Mouse (Mus musculus) myocyte (in vitro differentiated cells): ENCODE data around the gene Spata31d1d. TPM values are rescaled to one million over a fixed set of nuclear protein-coding genes. Genes with fewer than 3 reads are reported as not detected.

Experiments
- H3K27me3 ChIP-seq: one replicate; pipeline ENCODE4 v1.6.1; 2011; ENCODE audit not compliant: control insufficient read depth, insufficient read depth, insufficient read length
- H3K36me3 ChIP-seq: one replicate; pipeline ENCODE4 v1.6.1; 2011; ENCODE audit not compliant: control insufficient read depth, insufficient read depth
- H3K4me2 ChIP-seq: one replicate; pipeline ENCODE4 v1.6.1; 2011; ENCODE audit warnings: low read depth, control low read depth
- H3K4me3 ChIP-seq: one replicate; pipeline ENCODE4 v1.5.1; 2011; ENCODE audit warnings: mild to moderate bottlenecking, control low read depth, moderate library complexity
- H3K79me2 ChIP-seq: one replicate; pipeline ENCODE4 v1.6.1; 2011; ENCODE audit not compliant: control insufficient read depth, insufficient read depth
- H3ac ChIP-seq: one replicate; pipeline ENCODE4 v1.6.1; 2011; ENCODE audit not compliant: control insufficient read depth, insufficient read length
- CEBPB ChIP-seq: IDR thresholded peaks from 2 replicates; pipeline ENCODE4 v1.6.1; 2011; ENCODE audit warnings: mild to moderate bottlenecking, moderate library complexity; ENCODE audit not compliant: poor library complexity, insufficient read depth, severe bottlenecking
- E2F4 ChIP-seq: IDR thresholded peaks from one replicate; pipeline ENCODE4 v1.6.1; 2011; ENCODE audit warnings: mild to moderate bottlenecking, control low read depth, moderate library complexity; ENCODE audit not compliant: insufficient read depth
- MAX ChIP-seq: IDR thresholded peaks from one replicate; pipeline ENCODE4 v1.6.1; 2011; ENCODE audit warnings: low read depth, mild to moderate bottlenecking, control low read depth
- MYOD1 ChIP-seq, 3 experiments: IDR thresholded peaks; one replicate each; pipeline ENCODE4 v1.6.1; 2011; ENCODE audit warnings: control low read depth in 2 of 3, low read depth in 2 of 3, mild to moderate bottlenecking in 2 of 3, moderate library complexity in 1 of 3; ENCODE audit not compliant: insufficient read length in 2 of 3, control insufficient read depth in 1 of 3
- MYOG ChIP-seq, 3 experiments: IDR thresholded peaks; one replicate each; pipeline ENCODE4 v1.6.1; 2011; ENCODE audit warnings: control low read depth in 2 of 3, low read depth in 2 of 3, mild to moderate bottlenecking in 2 of 3; ENCODE audit not compliant: insufficient read length in 2 of 3, control insufficient read depth in 1 of 3, insufficient read depth in 1 of 3
- POLR2A ChIP-seq: IDR thresholded peaks from one replicate; pipeline ENCODE4 v1.6.1; 2011; ENCODE audit warnings: low read depth, mild to moderate bottlenecking, control low read depth, moderate library complexity; ENCODE audit not compliant: insufficient read length
- POLR2AphosphoS2 ChIP-seq: IDR thresholded peaks from one replicate; pipeline ENCODE4 v1.6.1; 2011; ENCODE audit warnings: low read depth, control low read depth; ENCODE audit not compliant: insufficient read length
- REST ChIP-seq: IDR thresholded peaks from one replicate; pipeline ENCODE4 v1.6.1; 2011; ENCODE audit warnings: mild to moderate bottlenecking, control low read depth, moderate library complexity; ENCODE audit not compliant: insufficient read depth, insufficient read length
- SRF ChIP-seq: IDR thresholded peaks from one replicate; pipeline ENCODE4 v1.6.1; 2011; ENCODE audit warnings: low read depth; ENCODE audit not compliant: control insufficient read depth, insufficient read length
- TCF12 ChIP-seq: IDR thresholded peaks from one replicate; pipeline ENCODE4 v1.6.1; 2011; ENCODE audit warnings: mild to moderate bottlenecking, control low read depth; ENCODE audit not compliant: poor library complexity, insufficient read depth, severe bottlenecking
- TCF3 ChIP-seq: IDR thresholded peaks from one replicate; pipeline ENCODE4 v1.6.1; 2011; ENCODE audit warnings: low read depth, control low read depth; ENCODE audit not compliant: insufficient read length
- USF1 ChIP-seq: IDR thresholded peaks from one replicate; pipeline ENCODE4 v1.6.1; 2011; ENCODE audit warnings: low read depth, mild to moderate bottlenecking, control low read depth, moderate library complexity
- polyA plus RNA-seq: library from polyadenylated mRNA; unstranded; fragments of >200 nt; fragmentation: generic; extraction: Trizol; gene quantifications from one replicate; pipeline ENCODE4 v1.2.1, GENCODE M21; 2012; ENCODE audit warnings: missing spikeins

Spata31d1d gene
- polyA plus RNA-seq, 1 experiment = not detected

- no peak overlapping the region for H3K4me2 ChIP-seq
- no peaks in the 10 kb centered on the region for H3K36me3 ChIP-seq
- no peaks in the 10 kb centered on the region for H3K79me2 ChIP-seq
- no peak overlapping the region for H3ac ChIP-seq
- TF ChIP-seq CEBPB = no peak
- TF ChIP-seq MYOG (IDR thresholded peaks at IDR 0.05; ENCODE audit: control insufficient read depth in 1 of 3, insufficient read depth in 1 of 3, insufficient read length in 2 of 3, low read depth in 2 of 3) = no peak
- no peak for TF ChIP-seq TCF12
- no peak for TF ChIP-seq MAX
- no peak for TF ChIP-seq POLR2AphosphoS2
- no peak for TF ChIP-seq USF1
- no peak for TF ChIP-seq POLR2A
- no peak for TF ChIP-seq TCF3
- no peak for TF ChIP-seq REST
- TF ChIP-seq SRF = no peak
- no peak for TF ChIP-seq MYOD1 (IDR thresholded peaks at IDR 0.05; ENCODE audit: control insufficient read depth in 1 of 3, insufficient read length in 2 of 3, low read depth in 2 of 3)
- TF ChIP-seq E2F4 = no peak
- no peaks in the 10 kb centered on the region for H3K27me3 ChIP-seq
- no peak overlapping the region for H3K4me3 ChIP-seq
Measured at GRCm38 (mm10) chr13:59745462-59745861, 13.9 kb upstream of the Spata31d1d start.

- Histone ChIP-seq H3ac (no peak overlapping the region), H3K79me2 (no peaks in the 10 kb centered on the region), H3K4me2 (no peak overlapping the region), H3K36me3 (no peaks in the 10 kb centered on the region), H3K27me3 (peaks cover 5% of the 10 kb centered on the region), H3K4me3 (no peak overlapping the region)
- no peak for TF ChIP-seq TCF3
- TF ChIP-seq REST = no peak
- no peak for TF ChIP-seq POLR2AphosphoS2
- TF ChIP-seq TCF12 = no peak
- TF ChIP-seq E2F4 = no peak
- no peak for TF ChIP-seq CEBPB
- TF ChIP-seq MYOD1 (IDR thresholded peaks at IDR 0.05; ENCODE audit: control insufficient read depth in 1 of 3, insufficient read length in 2 of 3, low read depth in 2 of 3) = no peak
- TF ChIP-seq USF1 = no peak
- TF ChIP-seq MYOG (IDR thresholded peaks at IDR 0.05; ENCODE audit: control insufficient read depth in 1 of 3, insufficient read depth in 1 of 3, insufficient read length in 2 of 3, low read depth in 2 of 3) = no peak
- TF ChIP-seq SRF = no peak
- no peak for TF ChIP-seq POLR2A
- TF ChIP-seq MAX = no peak
Measured at GRCm38 (mm10) chr13:59741697-59742096, 10.1 kb upstream of the Spata31d1d start.

- Histone ChIP-seq H3K4me3 (no peak overlapping the region), H3K36me3 (no peaks in the 10 kb centered on the region), H3ac (no peak overlapping the region), H3K79me2 (no peaks in the 10 kb centered on the region), H3K27me3 (peaks cover 5% of the 10 kb centered on the region), H3K4me2 (no peak overlapping the region)
- TF ChIP-seq USF1 = no peak
- TF ChIP-seq TCF12 = no peak
- no peak for TF ChIP-seq MYOD1 (IDR thresholded peaks at IDR 0.05; ENCODE audit: control insufficient read depth in 1 of 3, insufficient read length in 2 of 3, low read depth in 2 of 3)
- no peak for TF ChIP-seq MAX
- TF ChIP-seq CEBPB = no peak
- no peak for TF ChIP-seq POLR2AphosphoS2
- no peak for TF ChIP-seq MYOG (IDR thresholded peaks at IDR 0.05; ENCODE audit: control insufficient read depth in 1 of 3, insufficient read depth in 1 of 3, insufficient read length in 2 of 3, low read depth in 2 of 3)
- no peak for TF ChIP-seq POLR2A
Measured at GRCm38 (mm10) chr13:59741096-59741495, 9.5 kb upstream of the Spata31d1d start.

- TF ChIP-seq SRF (no peak), MAX (no peak), REST (no peak), POLR2A (no peak), TCF12 (no peak), TCF3 (no peak), USF1 (no peak), MYOD1 (IDR thresholded peaks at IDR 0.05; ENCODE audit: control insufficient read depth in 1 of 3, insufficient read length in 2 of 3, low read depth in 2 of 3) (no peak), MYOG (IDR thresholded peaks at IDR 0.05; ENCODE audit: control insufficient read depth in 1 of 3, insufficient read depth in 1 of 3, insufficient read length in 2 of 3, low read depth in 2 of 3) (no peak), CEBPB (no peak)
- Histone ChIP-seq H3K36me3 (no peaks in the 10 kb centered on the region), H3ac (no peak overlapping the region), H3K4me3 (no peak overlapping the region), H3K4me2 (no peak overlapping the region), H3K79me2 (no peaks in the 10 kb centered on the region), H3K27me3 (peaks cover 5% of the 10 kb centered on the region)
Measured at GRCm38 (mm10) chr13:59739397-59739796, 7.8 kb upstream of the Spata31d1d start.

GRCm38 (mm10) chr13:59738455-59738854 lies 6.9 kb upstream of the Spata31d1d start:
- TF ChIP-seq MYOG (IDR thresholded peaks at IDR 0.05; ENCODE audit: control insufficient read depth in 1 of 3, insufficient read depth in 1 of 3, insufficient read length in 2 of 3, low read depth in 2 of 3) = no peak
- no peak for TF ChIP-seq CEBPB
- no peak for TF ChIP-seq E2F4
- TF ChIP-seq SRF = no peak
- no peak for TF ChIP-seq POLR2AphosphoS2
- TF ChIP-seq TCF3 = no peak
- TF ChIP-seq POLR2A = no peak
- TF ChIP-seq USF1 = no peak
- no peak for TF ChIP-seq TCF12
- TF ChIP-seq REST = no peak
- TF ChIP-seq MAX = no peak
- no peak for TF ChIP-seq MYOD1 (IDR thresholded peaks at IDR 0.05; ENCODE audit: control insufficient read depth in 1 of 3, insufficient read length in 2 of 3, low read depth in 2 of 3)
- Histone ChIP-seq H3K4me2 (no peak overlapping the region), H3K27me3 (peaks cover 5% of the 10 kb centered on the region), H3K36me3 (no peaks in the 10 kb centered on the region), H3K4me3 (no peak overlapping the region), H3K79me2 (no peaks in the 10 kb centered on the region), H3ac (no peak overlapping the region)
